Mouse (Mus musculus): ENCODE measurements around the gene Tmem165.

Tmem165 gene

DNA sequence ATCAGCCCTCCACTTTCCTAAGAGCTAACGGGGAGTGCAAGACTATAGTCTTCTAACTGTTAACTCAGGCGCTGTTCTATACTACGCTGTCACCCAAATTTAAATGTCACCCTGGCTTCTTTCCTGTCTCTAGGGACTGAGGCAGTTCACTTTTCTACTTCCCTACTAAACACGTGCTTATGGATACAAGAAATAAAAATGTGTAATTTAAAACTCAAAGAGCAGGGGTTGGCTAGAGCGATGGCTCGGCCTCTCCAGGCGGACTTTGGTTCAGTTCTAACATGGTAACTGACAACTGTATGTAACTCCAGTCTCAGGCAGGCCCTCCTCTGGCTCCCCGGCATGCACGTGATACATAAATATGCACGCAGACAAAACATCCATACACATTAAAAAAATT is 60.8 kb downstream of the Tmem165 start:
- DNase-seq (ENCODE audit: extremely low spot score), result no peak

DNA sequence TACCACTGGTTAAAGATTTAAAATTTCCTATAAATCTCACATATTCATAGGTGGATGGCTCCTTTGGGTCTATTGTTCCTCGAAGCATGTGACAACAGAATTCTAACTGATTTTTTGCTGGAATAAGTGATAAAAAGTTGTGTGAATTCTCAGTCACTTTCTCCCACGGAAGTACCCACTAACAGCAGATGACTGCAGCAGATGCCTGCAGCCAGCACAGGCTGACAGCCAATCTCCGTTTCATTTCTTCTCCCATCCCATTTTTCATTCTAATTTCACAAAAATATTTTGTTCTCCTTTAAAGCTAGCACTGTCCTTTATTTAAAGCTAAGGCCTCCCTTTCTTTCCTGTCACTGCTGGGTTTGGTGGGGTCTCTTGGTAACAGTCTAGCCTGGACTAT is 61.7 kb downstream of the Tmem165 start:
- DNase-seq (ENCODE audit: extremely low spot score), result no peak

DNA sequence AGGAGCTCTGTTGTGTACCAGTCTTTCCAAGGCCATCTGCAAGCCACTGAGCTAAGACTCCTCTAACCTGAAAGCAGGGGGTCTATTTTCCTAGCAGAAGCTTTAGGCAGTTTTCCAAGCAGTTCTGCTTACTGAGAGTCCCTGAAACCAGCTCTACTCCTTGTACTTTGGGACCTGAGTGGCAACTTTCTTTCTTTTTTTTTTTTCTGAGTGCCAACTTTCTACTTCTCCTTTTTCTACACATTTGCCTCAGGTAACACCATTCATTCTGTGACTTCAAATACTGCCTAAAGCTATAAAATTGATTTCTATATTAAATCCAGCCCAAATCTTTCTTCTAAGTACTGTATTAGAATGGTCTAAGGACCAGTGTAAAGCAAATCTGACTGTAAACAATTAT is 62.9 kb downstream of the Tmem165 start:
- DNase-seq (ENCODE audit: extremely low spot score), result no peak

DNA sequence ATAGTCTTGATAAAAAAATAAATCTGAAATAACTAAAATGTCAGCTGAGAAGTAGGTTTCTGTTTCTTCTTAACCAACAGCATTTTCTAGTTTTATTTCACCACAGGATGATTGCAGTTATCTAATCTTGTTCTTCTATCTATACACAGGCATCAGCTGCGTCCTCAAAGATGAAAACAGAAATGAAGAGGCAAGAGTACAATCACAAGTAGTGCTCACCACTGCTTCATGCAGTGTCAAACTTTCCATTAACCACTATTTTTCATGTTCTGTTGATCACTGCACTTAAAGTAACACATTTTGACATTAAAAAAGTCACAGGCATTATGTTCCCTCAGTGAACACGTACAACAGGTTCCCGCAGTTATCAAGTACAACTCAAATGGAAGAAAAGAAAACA is 67.3 kb downstream of the Tmem165 start:
- DNase-seq (ENCODE audit: extremely low spot score), result no peak

Data from embryo, embryonic 9.5 days (tissue).